Mouse (Mus musculus): ENCODE measurements around the gene Pik3ip1. TPM values are rescaled to one million over a fixed set of nuclear protein-coding genes. Genes with fewer than 3 reads are reported as not detected.
A peak's percentile ranks its signal among the peaks of the same experiment; 100 is the strongest.

Pik3ip1 gene
- total RNA-seq, 2 experiments from 2014 or later = 25.2 to 31.0 TPM

DNA sequence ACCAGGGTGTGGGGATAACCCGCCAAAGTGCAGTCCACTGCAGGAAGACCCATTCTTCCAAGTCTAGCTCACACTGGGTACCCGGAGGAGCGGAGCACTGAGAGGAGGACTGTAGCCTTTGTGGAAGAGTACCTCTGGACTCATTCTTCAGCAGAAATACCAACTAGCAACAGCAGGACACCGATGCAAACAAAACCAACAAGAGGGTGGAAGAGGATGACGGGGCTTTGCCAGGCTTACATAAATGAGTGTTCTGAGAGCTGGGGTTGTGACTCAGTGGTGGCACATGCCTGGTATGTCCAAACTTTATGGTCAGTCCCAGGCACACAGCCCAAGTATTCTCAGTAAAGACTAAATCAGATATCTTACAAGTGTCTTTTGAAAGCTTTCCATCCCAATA, 29.1 kb upstream of the Pik3ip1 start:
- DNase-seq = no peak
- intact Hi-C loops (cut with DNase I) = no loop called here

DNA sequence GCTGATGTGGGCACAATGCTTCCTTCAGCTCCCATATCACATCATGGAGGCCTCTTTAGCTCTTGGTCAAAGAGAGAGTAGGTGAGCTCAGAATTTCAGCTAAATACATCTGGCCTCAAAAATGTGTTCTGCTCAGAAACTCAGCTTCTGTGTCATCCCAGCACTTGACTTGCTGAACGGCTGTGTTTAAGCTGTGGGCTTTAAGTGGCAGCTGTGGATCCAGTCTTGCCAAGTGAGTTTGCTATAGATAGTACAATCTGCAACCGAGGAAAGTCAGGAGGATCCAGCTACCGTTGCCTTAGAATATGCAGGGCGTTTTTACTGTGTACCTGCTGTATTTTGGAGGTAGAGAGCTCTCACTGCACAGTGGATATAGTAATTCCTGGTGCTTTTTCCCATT, 27.8 kb upstream of the Pik3ip1 start:
- DNase-seq = no peak
- intact Hi-C loops (cut with DNase I) = no loop called here

GRCm38 (mm10) chr11:3302792-3303191, 27.4 kb upstream of the Pik3ip1 start:
- no peak for DNase-seq
- intact Hi-C loops (cut with DNase I) = no loop called here

- intact Hi-C loops (cut with DNase I) = no loop called here
- no peak for DNase-seq
Observed at GRCm38 (mm10) chr11:3305821-3306220, 24.4 kb upstream of the Pik3ip1 start.

DNA sequence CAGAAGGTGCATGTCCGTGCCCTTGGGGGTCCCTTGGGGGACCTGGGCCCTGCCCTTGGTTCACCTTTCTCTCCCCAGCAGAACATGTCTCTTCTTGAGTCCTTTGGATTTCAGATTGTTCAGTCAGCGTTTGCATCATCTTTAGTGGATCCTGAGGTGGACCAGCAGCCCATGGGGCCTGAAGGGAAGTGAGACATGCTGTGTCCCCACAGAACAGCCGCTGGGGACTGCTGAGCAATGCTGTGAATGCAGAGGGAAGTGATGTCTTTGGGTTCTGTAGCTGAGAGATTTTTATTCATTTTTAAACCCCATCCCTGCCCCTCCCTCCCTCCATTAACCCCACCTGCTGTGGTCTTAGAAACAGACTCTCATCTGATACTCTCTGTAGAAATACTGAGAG, 22.3 kb upstream of the Pik3ip1 start:
- intact Hi-C loops (cut with DNase I) = no loop called here
- no peak for DNase-seq

GRCm38 (mm10) chr11:3309884-3310283, 20.3 kb upstream of the Pik3ip1 start:
- no peak for DNase-seq
- intact Hi-C loops (cut with DNase I) = no loop called here

GRCm38 (mm10) chr11:3310789-3311585, 19.2 kb upstream of the Pik3ip1 start:
- DNase-seq = no peak
- intact Hi-C loops (cut with DNase I) = no loop called here

GRCm38 (mm10) chr11:3311586-3312347, 18.4 kb upstream of the Pik3ip1 start:
- DNase-seq = no peak
- intact Hi-C loops (cut with DNase I) = no loop called here

GRCm38 (mm10) chr11:3313294-3313693, 16.9 kb upstream of the Pik3ip1 start:
- intact Hi-C loops (cut with DNase I) = no loop called here

GRCm38 (mm10) chr11:3314148-3314547, 16.1 kb upstream of the Pik3ip1 start:
- intact Hi-C loops (cut with DNase I) = no loop called here
- DNase-seq = peak in 1 of 2 experiments; percentile 74

More at GRCm38 (mm10) chr11:3313294-3313693, 16.9 kb upstream of the Pik3ip1 start:
- DNase-seq = no peak

GRCm38 (mm10) chr11:3318286-3318685, 11.9 kb upstream of the Pik3ip1 start:
- DNase-seq = no peak
- intact Hi-C loops (cut with DNase I) = no loop called here

DNA sequence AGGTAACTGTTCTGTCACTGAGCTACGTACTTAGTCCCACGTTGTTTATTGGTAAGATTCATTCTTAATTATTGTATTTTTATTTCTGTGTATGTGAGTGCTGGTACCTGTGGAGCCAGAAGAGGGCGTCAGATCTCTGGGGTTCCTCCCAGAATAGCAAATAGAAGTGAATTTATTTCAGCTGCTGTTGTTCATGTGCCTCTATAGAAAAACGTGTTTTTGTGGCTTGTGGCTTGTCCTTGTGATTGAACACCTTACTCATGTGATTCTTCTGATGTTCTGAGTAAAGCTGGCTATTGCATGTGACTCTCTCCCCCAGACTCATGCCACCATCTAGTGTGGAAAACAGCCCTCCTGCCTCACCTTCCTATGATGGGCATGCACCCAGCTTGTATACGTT, 1.9 kb upstream of the Pik3ip1 start:
- DNase-seq = no peak
- intact Hi-C loops (cut with DNase I) = no loop called here

- intact Hi-C loops (cut with DNase I) = no loop called here
- peak in 1 of 2 experiments; percentile 26 for DNase-seq
Observed at GRCm38 (mm10) chr11:3328806-3329775, 1.1 kb upstream of the Pik3ip1 start.

DNA sequence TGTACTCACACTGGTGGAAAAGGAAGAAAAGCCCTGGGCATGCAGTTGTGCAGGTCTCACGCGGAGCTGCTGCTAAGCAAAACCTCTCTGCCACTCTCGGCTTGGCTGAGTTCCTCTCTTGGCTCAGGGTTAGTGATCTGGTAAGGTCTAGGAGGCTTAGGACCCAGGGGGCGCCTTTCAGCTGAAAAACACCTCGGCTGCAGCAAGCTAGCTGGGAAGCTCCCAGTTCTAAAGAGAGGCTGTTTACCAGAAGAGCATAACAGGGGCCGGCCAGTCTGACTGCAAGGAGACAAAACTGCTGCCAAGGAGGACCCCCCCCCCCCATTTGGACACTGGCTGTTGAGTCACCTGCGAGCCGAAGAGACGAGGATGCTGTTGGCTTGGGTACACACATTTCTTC, 365 bp downstream of the Pik3ip1 start:
- peak; percentile 94 to 96 for DNase-seq
- intact Hi-C loops (cut with DNase I) = loop anchor here (1.0 to 5.0 kb wide), 2 partner anchors 39 to 122 kb away; partner anchors contain the start of gene Rnf185

DNA sequence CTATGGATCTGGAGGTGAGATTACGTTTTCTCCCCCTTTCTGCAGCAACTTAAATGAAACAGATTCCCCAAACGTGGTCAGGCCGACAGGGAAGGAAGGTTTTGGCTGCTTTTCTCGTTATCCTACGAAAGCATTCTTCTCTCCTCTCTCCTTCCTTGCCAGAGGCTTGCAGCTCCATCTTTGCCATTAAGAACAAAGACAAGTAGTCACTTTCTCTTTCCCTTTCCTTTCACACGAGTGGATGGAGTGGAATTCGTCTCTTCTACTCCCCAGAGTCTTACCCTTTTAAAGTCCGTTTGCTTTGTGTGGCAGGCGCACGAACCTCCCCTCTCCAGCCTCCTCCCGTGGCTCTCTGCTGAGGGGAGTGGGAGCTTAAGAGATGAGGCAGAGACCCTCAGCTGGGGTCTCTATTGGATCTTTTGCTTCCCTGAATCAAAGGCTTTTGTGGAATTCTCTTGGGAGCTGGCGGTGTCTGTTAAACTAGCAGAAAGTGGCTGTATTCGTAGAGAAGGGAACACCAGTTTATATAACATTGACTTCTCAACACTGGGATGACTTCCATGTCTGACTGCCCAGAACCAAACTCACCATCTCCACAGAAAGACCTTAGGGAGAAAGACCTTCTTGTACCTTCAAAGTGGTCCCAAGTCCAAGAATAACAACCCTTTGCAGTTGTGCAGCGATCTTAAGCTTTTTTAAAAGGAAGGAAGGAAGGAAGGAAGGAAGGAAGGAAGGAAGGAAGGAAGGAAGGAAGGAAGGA, 970 bp downstream of the Pik3ip1 start:
- intact Hi-C loops (cut with DNase I) = loop anchor here (1.0 to 5.0 kb wide), 2 partner anchors 40 to 121 kb away; partner anchors contain the start of gene Rnf185
- peak in 1 of 2 experiments; percentile 55 for DNase-seq

DNA sequence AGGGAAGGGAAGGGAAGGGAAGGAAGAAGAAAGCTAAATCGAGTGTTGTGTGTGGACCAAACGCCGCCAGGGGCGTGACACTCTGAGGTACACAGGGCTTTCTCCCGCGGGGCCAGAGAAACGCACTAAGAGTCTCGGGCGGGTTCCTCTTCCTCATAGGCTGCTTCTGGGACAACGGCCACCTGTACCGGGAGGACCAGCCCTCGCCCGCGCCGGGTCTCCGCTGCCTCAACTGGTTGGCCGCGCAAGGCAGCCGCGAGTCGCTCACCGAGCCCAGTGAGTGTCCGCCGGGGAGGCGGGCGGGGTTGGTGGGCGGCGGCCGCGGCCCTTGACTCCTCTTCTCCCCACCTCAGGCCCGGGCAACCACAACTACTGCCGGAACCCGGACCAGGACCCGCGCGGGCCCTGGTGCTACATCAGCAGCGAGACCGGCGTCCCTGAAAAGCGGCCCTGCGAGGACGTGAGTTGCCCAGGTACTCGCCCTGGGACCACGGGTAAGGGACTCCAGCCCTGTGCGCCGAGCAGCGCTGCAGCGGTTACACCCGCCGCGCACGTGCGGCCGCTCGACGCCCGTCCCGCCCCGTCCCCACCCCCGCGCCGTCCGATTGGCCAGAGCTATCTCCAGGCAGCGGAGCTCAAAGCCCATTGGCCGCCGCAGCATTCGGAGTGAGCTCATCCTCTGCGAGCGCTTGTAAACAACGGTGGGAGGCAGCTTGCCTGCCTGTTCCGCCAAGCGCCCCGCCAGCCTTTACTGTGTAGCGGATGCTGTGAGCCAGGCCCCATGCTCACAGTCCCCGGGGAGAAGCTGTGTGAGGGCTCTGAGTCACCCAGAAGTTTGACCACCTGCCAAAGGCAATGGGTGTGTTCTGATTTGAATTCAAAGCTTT, 1.8 kb downstream of the Pik3ip1 start:
- DNase-seq = peak; percentile 95

GRCm38 (mm10) chr11:3333111-3333695, 3.0 kb downstream of the Pik3ip1 start:
- no peak for DNase-seq
- intact Hi-C loops (cut with DNase I) = loop anchor here (2.0 to 5.0 kb wide), 2 partner anchors 38 to 119 kb away; partner anchors contain the start of gene Rnf185

More for the DNA sequence above, 1.8 kb downstream of the Pik3ip1 start:
- intact Hi-C loops (cut with DNase I) = loop anchor here (2.0 to 5.0 kb wide), 2 partner anchors 39 to 120 kb away; partner anchors contain the start of gene Rnf185

DNA sequence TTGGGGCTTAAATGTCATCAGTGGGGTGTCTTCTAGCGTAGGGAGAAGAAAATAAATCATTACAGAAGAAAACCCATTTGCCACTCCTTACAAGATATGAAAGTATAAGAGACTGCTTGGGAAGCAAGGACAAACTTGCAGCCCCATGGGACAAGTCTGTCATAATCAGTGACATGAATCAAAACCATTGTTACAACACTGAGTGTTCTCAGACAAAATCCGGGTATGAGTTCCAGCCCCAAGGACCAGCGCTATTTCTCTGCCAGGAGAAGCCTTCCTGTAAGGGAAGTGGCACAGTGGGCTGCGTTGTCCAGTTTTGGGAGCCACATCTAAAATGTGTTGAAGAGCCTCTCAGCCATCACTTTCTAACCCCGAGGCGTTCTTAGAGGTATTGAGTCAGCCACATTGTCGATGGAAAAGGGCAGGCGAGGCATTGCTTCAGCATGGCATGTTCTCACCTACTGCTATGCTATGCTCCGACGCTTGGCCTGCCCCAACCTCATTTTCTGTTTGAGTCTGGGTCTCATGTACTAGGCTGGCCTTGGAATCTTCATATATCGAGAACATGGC, 4.0 kb downstream of the Pik3ip1 start:
- DNase-seq = no peak
- intact Hi-C loops (cut with DNase I) = loop anchor here (5.0 kb wide), 1 partner anchor 118 kb away; the partner anchor contains the start of gene Rnf185
